Mouse (Mus musculus): Measurements from ENCODE around the gene Edem2.

GRCm38 (mm10) chr2:155691336-155691722 lies 37.9 kb downstream of the Edem2 start:
- TF ChIP-seq POLR2A (IDR thresholded peaks at IDR 0.05; ENCODE audit: low read depth, low read length) (no peak), CTCF (conservative IDR thresholded peaks at IDR 0.05; ENCODE audit: insufficient read depth, insufficient read length, low read depth, low read length) (no peak)

Data from kidney, adult 2 months (tissue).